Mouse (Mus musculus) myocyte (in vitro differentiated cells): ENCODE data around the gene Ptpro.

Experiments used
- CEBPB ChIP-seq: IDR thresholded peaks from 2 replicates; pipeline ENCODE4 v1.6.1; 2011; ENCODE audit warnings: mild to moderate bottlenecking, moderate library complexity; ENCODE audit not compliant: poor library complexity, insufficient read depth, severe bottlenecking
- MYOD1 ChIP-seq, 3 experiments: IDR thresholded peaks; one replicate each; pipeline ENCODE4 v1.6.1; 2011; ENCODE audit warnings: control low read depth in 2 of 3, low read depth in 2 of 3, mild to moderate bottlenecking in 2 of 3, moderate library complexity in 1 of 3; ENCODE audit not compliant: insufficient read length in 2 of 3, control insufficient read depth in 1 of 3
- POLR2A ChIP-seq: IDR thresholded peaks from one replicate; pipeline ENCODE4 v1.6.1; 2011; ENCODE audit warnings: low read depth, mild to moderate bottlenecking, control low read depth, moderate library complexity; ENCODE audit not compliant: insufficient read length

GRCm38 (mm10) chr6:137458136-137458535 lies 206.0 kb downstream of the Ptpro start:
- TF ChIP-seq POLR2A: no peak
- TF ChIP-seq CEBPB: no peak
- TF ChIP-seq MYOD1 (IDR thresholded peaks at IDR 0.05; ENCODE audit: control insufficient read depth in 1 of 3, insufficient read length in 2 of 3, low read depth in 2 of 3): no peak
